Mouse (Mus musculus) midbrain, embryonic 11.5 days (tissue): ENCODE data around the gene Klhl10. TPM values are rescaled to one million over a fixed set of nuclear protein-coding genes. Genes with fewer than 3 reads are reported as not detected.

Experiments
- ATAC-seq: fragments of 200-750 bp; cut with Nextera tagmentation; 2 replicates; pipeline ENCODE4 v1.8.0; 2017; ENCODE audit warnings: moderate TSS enrichment, moderate library complexity; ENCODE audit not compliant: low FRiP score
- DNase-seq: peaks from one replicate; pipeline ENCODE4 v3.0.0; 2015; ENCODE audit warnings: low spot score; ENCODE audit errors: missing footprints
- H3K27ac ChIP-seq: fragments of 300-500 bp; sonication (generic); 2 replicates; pipeline ENCODE4 v1.5.1; 2014; ENCODE audit warnings: low read depth, low read length
- H3K27me3 ChIP-seq: fragments of 300-500 bp; sonication (generic); 2 replicates; pipeline ENCODE4 v1.6.1; 2014; ENCODE audit warnings: mild to moderate bottlenecking, low read length, moderate library complexity, mixed read lengths; ENCODE audit not compliant: control insufficient read depth, insufficient read depth
- H3K36me3 ChIP-seq: fragments of 300-500 bp; sonication (generic); 2 replicates; pipeline ENCODE4 v1.6.1; 2014; ENCODE audit warnings: mild to moderate bottlenecking, low read length, moderate library complexity, mixed read lengths; ENCODE audit not compliant: control insufficient read depth, insufficient read depth
- H3K4me1 ChIP-seq: fragments of 300-500 bp; sonication (generic); 2 replicates; pipeline ENCODE4 v1.6.1; 2014; ENCODE audit warnings: low read length; ENCODE audit not compliant: control insufficient read depth, insufficient read depth
- H3K4me2 ChIP-seq: fragments of 300-500 bp; sonication (generic); 2 replicates; pipeline ENCODE4 v1.6.1; 2014; ENCODE audit warnings: mild to moderate bottlenecking, moderate library complexity
- H3K4me3 ChIP-seq: fragments of 300-500 bp; sonication (generic); 2 replicates; pipeline ENCODE4 v1.5.1; 2014; ENCODE audit warnings: low read depth, low read length
- H3K9ac ChIP-seq: fragments of 300-500 bp; sonication (generic); 2 replicates; pipeline ENCODE4 v1.6.1; 2014; ENCODE audit warnings: low read length
- H3K9me3 ChIP-seq: fragments of 300-500 bp; sonication (generic); 2 replicates; pipeline ENCODE4 v1.6.1; 2016; ENCODE audit warnings: low read length; ENCODE audit not compliant: control insufficient read depth
- WGBS: fragments of 180-500 bp; shearing (Covaris S2); extraction: QIAGEN DNeasy Blood & Tissue Kit; methylation state at CpG from one replicate; pipeline ENCODE4 v1.1.7; 2014; 5-methylcytosine and 5-hydroxymethylcytosine counted together
- polyA plus RNA-seq: library from polyadenylated mRNA; unstranded; fragments of >200 nt; fragmentation: Nextera tagmentation; extraction: Ambion mirVana; gene quantifications from 2 replicates; pipeline ENCODE4 v1.2.1, GENCODE M21; 2014

Klhl10 gene
- polyA plus RNA-seq, 1 experiment from 2014 or later = 0.61 TPM

DNA sequence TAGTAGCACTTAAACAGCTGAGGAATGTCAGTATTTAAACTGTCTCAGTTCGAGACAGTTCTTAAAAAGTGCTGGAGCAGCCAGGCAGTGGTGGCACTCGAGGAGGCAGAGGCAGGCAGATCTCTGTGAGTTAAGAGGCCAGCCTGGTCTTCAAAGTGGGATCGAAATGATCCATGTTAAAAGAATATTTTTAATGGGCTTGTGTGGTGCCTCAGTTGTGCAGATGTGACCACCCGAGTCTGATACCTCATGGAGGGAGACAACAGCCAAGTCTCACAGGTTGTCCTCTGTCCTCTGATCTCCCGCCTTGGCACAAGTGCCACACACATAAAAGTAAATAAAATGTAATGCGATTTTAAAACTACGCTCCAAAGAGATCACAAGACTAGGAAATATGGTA, 43.2 kb upstream of the Klhl10 start:
- WGBS = 97% methylated on average over 7 of the region's 7 CpGs
- Histone ChIP-seq H3K4me3 (no peak overlapping the region), H3K36me3 (no peaks in the 10 kb centered on the region), H3K9me3 (no peaks in the 10 kb centered on the region), H3K9ac (no peak overlapping the region), H3K4me1 (0 out of 2 replicates have a peak, but pooled peaks cover 3% of the 10 kb centered on the region), H3K27ac (no peak overlapping the region), H3K4me2 (no peak overlapping the region), H3K27me3 (peaks cover 22% of the 10 kb centered on the region)
- DNase-seq (no peak), ATAC-seq (no peak)

DNA sequence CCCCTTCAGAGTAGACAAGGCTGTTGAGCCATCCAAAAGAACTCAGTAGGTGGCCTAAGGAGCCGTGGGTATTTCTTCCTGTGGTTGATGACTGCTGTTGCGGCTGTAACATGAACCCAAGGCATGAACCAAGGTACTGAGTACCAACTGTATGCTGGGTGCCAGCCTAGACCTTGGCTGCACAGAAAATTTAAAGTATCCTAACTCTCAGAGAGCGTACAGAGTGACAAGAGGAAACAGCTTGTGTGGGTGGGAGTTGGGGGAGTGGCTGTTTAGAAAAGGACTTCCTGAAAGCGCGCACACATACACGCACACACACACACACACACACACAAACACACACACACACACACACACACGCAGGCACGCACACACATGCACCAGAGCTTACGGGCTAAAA, 42.4 kb upstream of the Klhl10 start:
- no peaks in the 10 kb centered on the region for H3K36me3 ChIP-seq
- H3K4me1 ChIP-seq = 0 out of 2 replicates have a peak, but pooled peaks cover 3% of the 10 kb centered on the region
- no peak overlapping the region for H3K4me3 ChIP-seq
- DNase-seq = no peak
- H3K27ac ChIP-seq = no peak overlapping the region
- peaks cover 21% of the 10 kb centered on the region for H3K27me3 ChIP-seq
- 83% methylated on average over 9 of the region's 9 CpGs for WGBS
- no peak overlapping the region for H3K4me2 ChIP-seq
- no peaks in the 10 kb centered on the region for H3K9me3 ChIP-seq
- no peak for ATAC-seq
- no peak overlapping the region for H3K9ac ChIP-seq

DNA sequence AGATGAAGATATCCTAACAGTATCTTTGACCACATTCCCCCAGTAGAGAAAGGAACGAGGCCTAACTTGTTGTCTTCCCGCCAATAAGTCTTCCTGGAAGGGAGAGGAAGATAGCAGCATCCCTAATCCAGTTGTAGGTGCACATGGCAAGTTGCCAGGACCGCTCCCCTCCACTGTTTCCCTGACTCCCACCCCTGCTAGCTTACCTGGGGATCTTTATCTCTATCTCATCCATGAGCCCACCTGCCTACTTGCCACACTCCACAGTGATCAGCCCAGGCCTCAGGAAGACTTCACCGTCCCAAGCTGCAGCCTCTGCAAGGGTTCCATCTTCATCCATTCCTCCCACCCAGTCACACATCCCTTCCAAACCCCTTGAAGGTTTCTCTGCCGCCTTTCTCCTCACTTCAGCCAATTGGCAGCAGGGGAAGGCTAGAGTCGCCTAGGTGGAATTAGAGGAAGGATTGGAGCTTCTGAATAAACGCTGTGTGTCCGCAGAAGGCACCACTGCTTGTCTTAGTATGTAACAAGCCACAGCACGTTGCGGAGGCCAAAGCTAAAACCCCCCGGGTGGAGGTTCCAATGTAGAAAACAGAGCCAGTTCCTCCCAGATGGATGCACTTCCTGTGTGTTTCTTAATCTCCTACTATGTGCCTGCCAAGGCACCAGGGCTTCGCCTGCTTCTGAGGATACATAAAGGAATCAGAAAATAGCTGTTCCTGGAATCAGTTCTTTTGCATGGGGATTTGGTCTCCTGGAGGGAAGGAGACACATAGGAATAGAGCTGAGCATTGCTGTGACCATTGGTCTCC, 41.8 kb upstream of the Klhl10 start:
- ATAC-seq = no peak
- Histone ChIP-seq H3K9me3 (no peaks in the 10 kb centered on the region), H3K27me3 (peaks cover 20% of the 10 kb centered on the region), H3K36me3 (no peaks in the 10 kb centered on the region), H3K4me2 (no peak overlapping the region), H3K9ac (no peak overlapping the region), H3K4me1 (0 out of 2 replicates have a peak, but pooled peaks cover 3% of the 10 kb centered on the region), H3K4me3 (no peak overlapping the region), H3K27ac (no peak overlapping the region)
- no peak for DNase-seq
- 78% methylated on average over 12 of the region's 12 CpGs for WGBS

DNA sequence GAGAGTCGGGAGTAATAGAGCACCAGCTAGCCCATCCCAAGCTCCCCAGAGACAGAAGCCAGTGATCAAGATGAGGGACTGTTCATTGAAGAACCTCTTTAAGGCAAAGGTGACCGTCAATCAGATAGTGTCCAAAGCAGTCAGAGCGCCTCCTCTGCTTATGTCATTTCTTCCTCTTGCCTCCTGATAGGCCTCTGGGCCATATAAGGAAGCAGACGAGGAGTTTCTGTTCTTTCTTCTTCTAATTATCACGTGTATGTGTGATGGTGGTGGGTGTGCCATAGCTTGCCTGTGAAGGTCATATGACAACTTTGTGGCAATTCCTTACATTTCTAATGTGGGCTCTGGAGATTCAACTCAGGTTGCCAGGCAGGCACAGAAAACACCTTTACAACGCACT, 40.9 kb upstream of the Klhl10 start:
- no peak for ATAC-seq
- Histone ChIP-seq H3K9ac (no peak overlapping the region), H3K27ac (no peak overlapping the region), H3K4me2 (no peak overlapping the region), H3K36me3 (no peaks in the 10 kb centered on the region), H3K4me1 (0 out of 2 replicates have a peak, but pooled peaks cover 3% of the 10 kb centered on the region), H3K4me3 (no peak overlapping the region), H3K9me3 (no peaks in the 10 kb centered on the region), H3K27me3 (peaks cover 16% of the 10 kb centered on the region)
- WGBS = 80% methylated on average over 6 of the region's 6 CpGs
- no peak for DNase-seq

DNA sequence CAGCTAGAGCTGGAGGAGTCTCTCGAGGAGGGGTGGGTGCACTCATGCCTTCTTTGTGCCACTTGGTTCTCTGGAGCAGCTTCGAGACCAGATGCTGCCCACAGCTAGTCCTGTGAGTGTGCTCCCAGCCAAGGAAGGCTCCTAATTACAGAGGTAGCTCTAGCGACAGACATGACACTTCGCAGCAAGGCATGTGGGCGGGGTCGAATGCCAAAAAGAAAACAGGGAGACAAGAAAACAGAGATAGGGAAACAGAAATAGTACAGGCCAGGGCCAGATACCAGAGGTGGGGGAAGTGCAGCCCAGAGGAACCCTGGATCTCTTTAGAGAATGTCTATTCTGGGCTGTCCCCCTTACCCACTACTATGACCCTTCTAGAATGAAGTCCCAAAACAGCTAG, 39.5 kb upstream of the Klhl10 start:
- Histone ChIP-seq H3K9me3 (no peaks in the 10 kb centered on the region), H3K27me3 (peaks cover 2% of the 10 kb centered on the region; the same call in 1 of the 2 replicates), H3K4me2 (no peak overlapping the region), H3K4me3 (no peak overlapping the region), H3K4me1 (no peaks in the 10 kb centered on the region), H3K27ac (no peak overlapping the region), H3K36me3 (no peaks in the 10 kb centered on the region), H3K9ac (no peak overlapping the region)
- no peak for ATAC-seq
- WGBS = 37% methylated on average over 6 of the region's 6 CpGs
- no peak for DNase-seq

DNA sequence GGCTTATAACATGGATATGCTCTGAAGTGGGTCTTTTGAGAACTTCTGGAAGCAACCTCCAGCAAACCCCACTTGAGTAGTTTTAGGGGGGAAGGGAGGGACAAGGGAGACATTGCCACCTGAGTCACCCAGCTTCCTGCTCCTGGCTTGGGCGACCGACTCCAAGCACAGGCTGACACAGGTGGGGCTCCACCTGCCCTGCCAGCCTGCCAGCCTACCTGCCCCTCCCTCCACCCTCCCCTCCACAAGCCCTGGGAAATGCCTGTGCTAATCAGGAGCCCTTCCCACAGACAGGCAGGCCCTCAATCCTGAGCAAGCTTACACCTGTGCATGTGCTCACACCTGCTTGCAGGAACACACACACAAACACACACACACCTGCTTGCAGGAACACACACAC, 39.0 kb upstream of the Klhl10 start:
- Histone ChIP-seq H3K9me3 (no peaks in the 10 kb centered on the region), H3K9ac (no peak overlapping the region), H3K27ac (no peak overlapping the region), H3K4me1 (no peaks in the 10 kb centered on the region), H3K36me3 (no peaks in the 10 kb centered on the region), H3K4me2 (no peak overlapping the region), H3K4me3 (no peak overlapping the region), H3K27me3 (no peaks in the 10 kb centered on the region)
- DNase-seq (no peak), ATAC-seq (no peak)
- WGBS = 67% methylated on average over 2 of the region's 2 CpGs

DNA sequence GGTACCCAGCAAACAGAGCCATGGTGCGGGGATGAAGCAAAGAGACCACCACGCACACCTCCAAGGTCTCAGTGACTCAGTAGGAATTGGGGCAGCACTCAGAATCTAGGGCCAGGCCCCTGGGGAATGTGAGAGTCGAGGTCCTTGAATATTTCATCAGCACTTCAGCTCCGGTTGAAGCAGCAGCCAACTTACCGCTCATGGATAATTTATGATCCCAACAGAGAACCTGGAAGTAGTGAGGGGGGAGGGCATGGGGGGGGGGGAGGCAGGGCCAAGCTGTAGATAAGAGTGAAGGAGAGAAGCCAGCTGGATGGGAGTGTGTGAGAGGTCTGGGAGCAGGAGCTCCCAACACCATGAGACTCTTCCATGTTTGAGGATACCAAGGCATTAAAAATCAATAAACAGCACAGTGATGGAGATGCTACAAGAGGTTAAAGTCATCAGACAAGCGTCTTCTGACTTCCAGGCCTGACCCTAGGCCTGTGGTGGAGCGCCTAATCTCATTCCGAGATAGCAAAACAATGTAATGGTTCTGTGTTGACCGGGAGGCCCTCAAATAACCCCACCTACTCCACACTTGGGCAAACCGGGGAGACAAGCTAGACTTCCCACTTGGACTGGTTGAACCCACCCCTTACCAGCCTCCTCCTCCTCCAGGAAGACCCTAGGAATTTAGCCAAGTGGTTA, 38.1 kb upstream of the Klhl10 start:
- no peaks in the 10 kb centered on the region for H3K9me3 ChIP-seq
- no peak overlapping the region for H3K4me2 ChIP-seq
- no peaks in the 10 kb centered on the region for H3K4me1 ChIP-seq
- WGBS = 74% methylated on average over 10 of the region's 10 CpGs
- no peak overlapping the region for H3K4me3 ChIP-seq
- H3K27me3 ChIP-seq = no peaks in the 10 kb centered on the region
- H3K27ac ChIP-seq = no peak overlapping the region
- ATAC-seq (no peak), DNase-seq (no peak)
- no peak overlapping the region for H3K9ac ChIP-seq
- no peaks in the 10 kb centered on the region for H3K36me3 ChIP-seq

DNA sequence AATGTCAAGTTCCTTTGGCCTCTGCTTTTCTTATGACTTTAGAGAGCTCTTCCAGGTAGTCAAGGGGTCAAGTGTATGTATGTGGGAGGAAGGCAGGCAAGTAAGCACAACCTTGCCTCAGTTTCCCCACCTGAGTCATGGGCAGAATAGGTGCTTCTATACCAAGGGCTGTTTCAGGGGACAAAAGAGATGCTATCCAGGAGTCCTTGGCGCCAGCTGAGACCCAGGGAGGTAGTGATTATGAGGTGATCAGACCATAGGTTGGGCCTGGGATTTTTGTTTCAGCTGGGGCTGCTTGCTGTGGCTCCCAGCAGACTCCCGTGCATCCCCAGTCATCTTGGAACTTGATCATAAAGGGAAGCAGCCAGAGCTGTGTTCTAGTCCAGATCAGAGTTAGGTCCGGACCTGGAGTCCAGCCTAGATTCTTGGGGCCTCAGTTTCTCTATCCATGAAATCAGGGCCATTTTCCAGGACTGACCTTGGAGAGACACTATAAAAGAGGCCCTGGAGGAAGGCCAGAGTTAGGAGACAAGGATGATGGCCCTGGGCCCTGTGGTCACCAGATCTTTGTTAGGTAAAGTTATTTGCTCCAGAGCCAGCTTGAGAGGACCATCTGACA, 37.2 kb upstream of the Klhl10 start:
- ATAC-seq = no peak
- Histone ChIP-seq H3K4me2 (no peak overlapping the region), H3K27ac (no peak overlapping the region)

DNA sequence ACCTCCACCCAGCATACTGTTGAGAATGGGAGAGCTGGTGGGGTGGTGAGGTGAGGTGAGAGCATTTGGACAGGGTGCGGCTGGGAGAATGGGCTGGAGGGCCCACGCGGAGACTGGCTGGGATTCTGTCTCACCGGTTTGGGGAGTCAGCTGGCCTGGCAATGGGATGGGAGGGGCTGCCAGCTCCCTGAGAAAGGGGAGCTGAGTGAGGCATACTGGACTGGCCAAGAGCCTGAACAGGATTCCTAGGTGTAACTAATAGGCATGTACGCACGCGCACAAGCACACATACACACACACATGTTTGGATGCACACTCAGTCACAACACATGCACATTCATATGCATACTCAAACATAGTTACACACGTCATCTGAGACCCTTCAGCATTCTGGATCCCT, 35.4 kb upstream of the Klhl10 start:
- ATAC-seq = no peak

More for the DNA sequence above, 37.2 kb upstream of the Klhl10 start:
- H3K4me3 ChIP-seq = no peak overlapping the region
- no peaks in the 10 kb centered on the region for H3K36me3 ChIP-seq
- H3K9me3 ChIP-seq = no peaks in the 10 kb centered on the region
- no peaks in the 10 kb centered on the region for H3K4me1 ChIP-seq
- DNase-seq = no peak
- H3K27me3 ChIP-seq = no peaks in the 10 kb centered on the region
- 88% methylated on average over 3 of the region's 3 CpGs for WGBS
- no peak overlapping the region for H3K9ac ChIP-seq

More for the DNA sequence above, 35.4 kb upstream of the Klhl10 start:
- WGBS = 87% methylated on average over 8 of the region's 8 CpGs
- Histone ChIP-seq H3K9me3 (no peaks in the 10 kb centered on the region), H3K4me1 (no peaks in the 10 kb centered on the region), H3K4me3 (no peak overlapping the region), H3K4me2 (no peak overlapping the region), H3K27me3 (no peaks in the 10 kb centered on the region), H3K9ac (no peak overlapping the region), H3K27ac (no peak overlapping the region), H3K36me3 (no peaks in the 10 kb centered on the region)
- no peak for DNase-seq
